Mouse (Mus musculus): Measurements from ENCODE around the gene Ppat. TPM values are rescaled to one million over a fixed set of nuclear protein-coding genes. Genes with fewer than 3 reads are reported as not detected.
A peak's percentile ranks its signal among the peaks of the same experiment; 100 is the strongest.
"Not testable (repeated sequence)": the region's sequence is repeated elsewhere in the genome, so short reads cannot be mapped to it uniquely, and the experiment has no call there.

The Ppat gene
- polyA plus RNA-seq, 1 experiment from 2014 or later: 23.2 TPM

GRCm38 (mm10) chr5:76945678-76946033 lies 5.7 kb downstream of the Ppat start:
- no peak overlapping the region for H3K4me3 ChIP-seq
- H3K9me3 ChIP-seq: no peaks in the 10 kb centered on the region
- H3K27ac ChIP-seq: no peak overlapping the region
- H3K9ac ChIP-seq: no peak overlapping the region
- ATAC-seq (ENCODE audit: insufficient number of reproducible peaks, insufficient read depth, low FRiP score, low TSS enrichment, low read depth): no peak
- no peaks in the 10 kb centered on the region for H3K27me3 ChIP-seq
- WGBS: 60% methylated on average over 2 of the region's 2 CpGs
- H3K36me3 ChIP-seq: peaks cover 11% of the 10 kb centered on the region; the same call in 1 of the 2 replicates
- peaks cover 15% of the 10 kb centered on the region for H3K4me1 ChIP-seq
- no peak overlapping the region for H3K4me2 ChIP-seq

DNA sequence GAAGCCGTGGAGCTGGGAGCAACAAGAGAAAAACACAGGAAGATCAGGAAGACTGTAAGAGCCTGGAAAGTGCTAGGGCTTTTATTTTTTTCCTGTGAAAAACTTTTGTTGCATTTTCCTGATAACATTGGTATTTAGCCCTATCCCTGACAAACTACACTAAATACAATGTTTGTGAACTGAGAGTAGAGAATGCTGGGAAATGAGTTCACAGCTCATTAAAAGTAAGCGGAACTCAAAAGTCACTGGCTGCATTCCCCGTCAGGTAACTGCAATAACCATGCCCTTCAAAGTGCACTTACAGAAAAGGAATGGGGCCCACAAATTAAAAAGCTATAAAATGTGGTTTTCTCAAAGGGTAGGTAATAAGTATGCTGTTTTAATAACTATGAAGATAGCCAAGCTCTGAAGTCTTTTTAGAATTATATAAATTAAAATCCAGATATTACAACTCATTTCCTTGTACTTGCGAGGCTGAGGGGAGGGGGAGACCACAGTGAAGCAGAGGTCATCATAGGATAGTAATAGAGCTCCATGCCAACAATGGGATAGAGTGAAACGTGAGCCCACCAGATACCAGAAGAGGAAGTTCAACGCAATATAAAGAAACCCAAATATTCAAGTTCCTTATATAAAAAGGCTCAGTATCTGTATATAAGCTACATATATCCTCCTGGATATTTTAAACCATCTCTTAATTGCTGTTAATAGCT lies 6.3 kb downstream of the Ppat start:
- Histone ChIP-seq H3K9me3 (no peaks in the 10 kb centered on the region), H3K4me2 (no peak overlapping the region), H3K36me3 (peaks cover 16% of the 10 kb centered on the region), H3K4me3 (no peak overlapping the region), H3K9ac (no peak overlapping the region), H3K27me3 (no peaks in the 10 kb centered on the region), H3K4me1 (peaks cover 15% of the 10 kb centered on the region), H3K27ac (no peak overlapping the region)
- ATAC-seq (ENCODE audit: insufficient number of reproducible peaks, insufficient read depth, low FRiP score, low TSS enrichment, low read depth): no peak
- 78% methylated on average over 6 of the region's 6 CpGs for WGBS

- WGBS: 90% methylated on average over 4 of the region's 4 CpGs
- Histone ChIP-seq H3K27ac (no peak overlapping the region), H3K36me3 (peaks cover 24% of the 10 kb centered on the region), H3K4me3 (no peak overlapping the region), H3K27me3 (no peaks in the 10 kb centered on the region), H3K9ac (no peak overlapping the region), H3K4me2 (no peak overlapping the region), H3K9me3 (no peaks in the 10 kb centered on the region), H3K4me1 (peaks cover 7% of the 10 kb centered on the region; the same call in 1 of the 2 replicates)
- no peak for ATAC-seq (ENCODE audit: insufficient number of reproducible peaks, insufficient read depth, low FRiP score, low TSS enrichment, low read depth)
These were observed 8.9 kb downstream of the Ppat start for GRCm38 (mm10) chr5:76942505-76942904.

DNA sequence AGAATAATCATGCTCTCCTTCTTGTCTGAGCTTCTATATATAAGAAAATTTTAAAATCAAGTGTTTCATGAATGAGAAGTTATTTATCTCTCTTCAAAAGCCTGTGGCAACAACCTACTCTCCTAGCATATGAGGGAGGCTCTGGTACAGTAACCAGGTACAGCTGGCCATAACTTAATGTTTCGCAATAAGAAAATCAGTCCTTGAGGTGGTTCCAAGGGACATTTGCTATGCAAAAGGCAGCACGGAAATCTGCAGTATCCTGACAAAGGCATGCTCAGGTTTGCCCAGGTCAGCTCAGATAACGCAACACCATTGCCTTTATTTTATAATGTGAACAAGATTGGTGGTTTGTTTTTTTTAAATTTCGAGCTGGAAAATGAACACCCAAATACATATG lies 9.4 kb downstream of the Ppat start:
- Histone ChIP-seq H3K27ac (no peak overlapping the region), H3K9ac (no peak overlapping the region), H3K9me3 (no peaks in the 10 kb centered on the region), H3K4me2 (no peak overlapping the region), H3K36me3 (peaks cover 23% of the 10 kb centered on the region), H3K4me1 (peaks cover 7% of the 10 kb centered on the region; the same call in 1 of the 2 replicates), H3K27me3 (no peaks in the 10 kb centered on the region), H3K4me3 (no peak overlapping the region)
- 78% methylated on average over 4 of the region's 4 CpGs for WGBS
- no peak for ATAC-seq (ENCODE audit: insufficient number of reproducible peaks, insufficient read depth, low FRiP score, low TSS enrichment, low read depth)

GRCm38 (mm10) chr5:76939717-76940116 lies 11.7 kb downstream of the Ppat start:
- no peak overlapping the region for H3K4me3 ChIP-seq
- H3K9ac ChIP-seq: no peak overlapping the region
- ATAC-seq (ENCODE audit: insufficient number of reproducible peaks, insufficient read depth, low FRiP score, low TSS enrichment, low read depth): no peak
- no peak overlapping the region for H3K4me2 ChIP-seq
- no peaks in the 10 kb centered on the region for H3K27me3 ChIP-seq
- H3K27ac ChIP-seq: no peak overlapping the region
- H3K9me3 ChIP-seq: no peaks in the 10 kb centered on the region
- WGBS: 96% methylated on average over 8 of the region's 8 CpGs
- no peaks in the 10 kb centered on the region for H3K4me1 ChIP-seq
- peaks cover 20% of the 10 kb centered on the region for H3K36me3 ChIP-seq

- peaks cover 22% of the 10 kb centered on the region for H3K36me3 ChIP-seq
- peaks cover 34% of the 10 kb centered on the region for H3K4me1 ChIP-seq
- H3K27ac ChIP-seq: peak overlapping the region; percentile 89
- H3K4me3 ChIP-seq: no peak overlapping the region
- H3K27me3 ChIP-seq: no peaks in the 10 kb centered on the region
- ATAC-seq (ENCODE audit: insufficient number of reproducible peaks, insufficient read depth, low FRiP score, low TSS enrichment, low read depth): no peak
- H3K9ac ChIP-seq: no peak overlapping the region
- peak overlapping the region; percentile 44; the same call in 1 of the 2 replicates for H3K4me2 ChIP-seq
- WGBS: 66% methylated on average over 7 of the region's 7 CpGs
- no peaks in the 10 kb centered on the region for H3K9me3 ChIP-seq
These were observed 22.0 kb downstream of the Ppat start for GRCm38 (mm10) chr5:76929180-76929877.

DNA sequence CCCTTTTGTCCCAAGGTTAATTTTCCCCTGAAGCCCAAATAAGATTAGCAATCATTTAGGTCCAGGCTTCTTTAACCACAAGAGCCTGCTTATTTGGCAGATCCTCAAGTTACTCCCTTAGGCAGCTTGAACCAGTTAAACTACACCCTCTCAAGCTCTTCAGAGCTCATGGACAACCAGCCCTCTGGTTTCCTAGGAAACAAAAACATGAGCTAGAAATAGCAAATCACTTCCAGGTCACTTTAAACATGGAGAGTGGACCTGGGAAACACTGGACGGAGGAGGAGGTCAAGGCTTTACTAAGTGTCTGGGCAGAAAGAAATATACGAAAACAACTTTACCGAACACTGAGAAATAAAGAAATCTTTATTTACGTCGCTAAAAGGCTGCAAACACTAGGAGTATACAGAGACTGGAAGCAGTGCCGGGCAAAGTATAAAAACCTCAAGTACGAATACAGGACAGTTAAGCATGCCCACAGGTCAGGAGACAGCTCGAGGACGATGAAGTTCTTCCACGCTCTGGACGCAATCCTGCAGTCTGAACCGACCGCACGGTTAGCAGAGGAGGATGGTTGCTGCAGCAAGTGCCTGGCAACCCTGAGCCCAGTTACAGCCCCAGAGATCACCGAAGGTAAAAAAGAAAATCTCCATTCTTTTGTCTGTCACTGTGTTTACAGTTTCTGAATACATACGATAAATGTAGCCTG lies 23.1 kb downstream of the Ppat start:
- Histone ChIP-seq H3K4me1 (peaks cover 44% of the 10 kb centered on the region), H3K9me3 (no peaks in the 10 kb centered on the region), H3K27me3 (no peaks in the 10 kb centered on the region), H3K27ac (peak overlapping the region; percentile 89), H3K36me3 (peaks cover 22% of the 10 kb centered on the region), H3K9ac (peak overlapping the region; percentile 11; the same call in 1 of the 2 replicates), H3K4me2 (peak overlapping the region; percentile 44), H3K4me3 (peak overlapping the region; percentile 21)
- WGBS: 43% methylated on average over 16 of the region's 16 CpGs
- ATAC-seq (ENCODE audit: insufficient number of reproducible peaks, insufficient read depth, low FRiP score, low TSS enrichment, low read depth): no peak; the same call in 1 of the 2 replicates

GRCm38 (mm10) chr5:76924296-76924695 lies 27.1 kb downstream of the Ppat start:
- Histone ChIP-seq H3K9ac (no peak overlapping the region), H3K9me3 (no peaks in the 10 kb centered on the region), H3K36me3 (peaks cover 44% of the 10 kb centered on the region), H3K4me3 (no peak overlapping the region), H3K4me1 (peaks cover 45% of the 10 kb centered on the region), H3K4me2 (no peak overlapping the region), H3K27ac (no peak overlapping the region), H3K27me3 (no peaks in the 10 kb centered on the region)
- WGBS: 69% methylated on average over 1 of the region's 1 CpGs
- ATAC-seq (ENCODE audit: insufficient number of reproducible peaks, insufficient read depth, low FRiP score, low TSS enrichment, low read depth): no peak

- Histone ChIP-seq H3K4me3 (no peak overlapping the region), H3K9me3 (no peaks in the 10 kb centered on the region), H3K27ac (peak overlapping the region; percentile 48; the same call in 1 of the 2 replicates), H3K36me3 (peaks cover 51% of the 10 kb centered on the region), H3K9ac (no peak overlapping the region), H3K27me3 (no peaks in the 10 kb centered on the region), H3K4me1 (peaks cover 36% of the 10 kb centered on the region), H3K4me2 (0 out of 2 replicates have a peak overlapping the region, but pooled peaks have one; percentile 5)
- ATAC-seq (ENCODE audit: insufficient number of reproducible peaks, insufficient read depth, low FRiP score, low TSS enrichment, low read depth): no peak
- 81% methylated on average over 13 of the region's 13 CpGs for whole genome bisulfite sequencing
These were observed 27.9 kb downstream of the Ppat start for GRCm38 (mm10) chr5:76923428-76923827.

DNA sequence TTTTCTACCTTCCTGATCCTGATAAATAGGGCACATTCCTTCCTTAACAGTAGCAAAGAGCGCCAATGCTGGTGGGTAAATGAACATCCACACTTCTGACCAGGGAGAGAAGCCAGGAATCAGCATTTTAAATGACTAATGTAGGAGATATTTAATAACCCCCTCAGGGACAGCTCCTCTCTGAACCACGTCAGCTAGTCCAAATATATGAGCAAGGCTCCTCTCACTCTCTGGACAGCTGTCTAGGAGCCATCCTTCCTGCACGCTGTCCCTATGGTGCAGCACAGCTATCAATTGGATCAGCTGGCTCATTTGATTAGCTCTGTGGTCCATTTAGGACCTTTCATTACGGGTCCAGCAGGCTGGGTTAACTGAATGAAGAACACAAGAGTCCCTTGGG lies 28.5 kb downstream of the Ppat start:
- Histone ChIP-seq H3K4me2 (no peak overlapping the region), H3K4me1 (peaks cover 31% of the 10 kb centered on the region), H3K9me3 (no peaks in the 10 kb centered on the region), H3K27me3 (no peaks in the 10 kb centered on the region), H3K36me3 (peaks cover 57% of the 10 kb centered on the region), H3K27ac (0 out of 2 replicates have a peak overlapping the region, but pooled peaks have one; percentile 48), H3K4me3 (no peak overlapping the region), H3K9ac (no peak overlapping the region)
- WGBS: 82% methylated on average over 4 of the region's 4 CpGs
- no peak for ATAC-seq (ENCODE audit: insufficient number of reproducible peaks, insufficient read depth, low FRiP score, low TSS enrichment, low read depth)

DNA sequence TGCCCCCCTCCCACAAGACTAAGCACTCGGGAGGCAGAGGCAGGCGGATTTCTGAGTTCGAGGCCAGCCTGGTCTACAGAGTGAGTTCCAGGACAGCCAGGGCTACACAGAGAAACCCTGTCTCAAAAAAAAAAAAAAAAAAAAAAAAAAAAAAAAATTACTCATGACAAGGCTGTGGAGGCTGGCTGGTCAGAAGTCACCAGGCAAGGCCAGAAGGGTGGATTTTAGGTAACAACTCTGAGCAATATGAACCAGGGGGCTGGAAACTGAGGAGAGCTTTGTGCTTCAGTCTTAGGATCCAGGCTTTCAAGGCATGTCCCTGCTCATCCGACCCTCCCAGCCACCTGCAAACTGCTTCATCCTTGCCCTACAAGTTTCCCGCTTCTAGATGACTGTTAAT lies 38.9 kb downstream of the Ppat start:
- H3K36me3 ChIP-seq: peaks cover 23% of the 10 kb centered on the region
- not testable (repeated sequence) for H3K4me3 ChIP-seq; ATAC-seq (ENCODE audit: insufficient number of reproducible peaks, insufficient read depth, low FRiP score, low TSS enrichment, low read depth); H3K4me2 ChIP-seq; H3K9me3 ChIP-seq; H3K27ac ChIP-seq; H3K9ac ChIP-seq; H3K27me3 ChIP-seq; H3K4me1 ChIP-seq
- WGBS: 96% methylated on average over 5 of the region's 5 CpGs
